Mouse (Mus musculus): ENCODE measurements around the gene Pcbp4. TPM values are rescaled to one million over a fixed set of nuclear protein-coding genes. Genes with fewer than 3 reads are reported as not detected.

The Pcbp4 gene
- total RNA-seq (2021), result 10 to 100 TPM; 54.2 to 68.2 TPM
- long read RNA-seq, experiment 1, transcript Pcbp4-201 (13 exons, 2,035 nt), result major isoform, 73 of 101 reads
- long read RNA-seq, experiment 1, partial matches to known transcripts, result 7 of 101 reads
- long read RNA-seq, experiment 1, other reads (novel, unspliced or antisense), result 21 of 101 reads
- long read RNA-seq, experiment 2, transcript Pcbp4-201 (13 exons, 2,035 nt), result major isoform, 94 of 127 reads
- long read RNA-seq, experiment 2, partial matches to known transcripts, result 16 of 127 reads
- long read RNA-seq, experiment 2, other reads (novel, unspliced or antisense), result 17 of 127 reads

DNA sequence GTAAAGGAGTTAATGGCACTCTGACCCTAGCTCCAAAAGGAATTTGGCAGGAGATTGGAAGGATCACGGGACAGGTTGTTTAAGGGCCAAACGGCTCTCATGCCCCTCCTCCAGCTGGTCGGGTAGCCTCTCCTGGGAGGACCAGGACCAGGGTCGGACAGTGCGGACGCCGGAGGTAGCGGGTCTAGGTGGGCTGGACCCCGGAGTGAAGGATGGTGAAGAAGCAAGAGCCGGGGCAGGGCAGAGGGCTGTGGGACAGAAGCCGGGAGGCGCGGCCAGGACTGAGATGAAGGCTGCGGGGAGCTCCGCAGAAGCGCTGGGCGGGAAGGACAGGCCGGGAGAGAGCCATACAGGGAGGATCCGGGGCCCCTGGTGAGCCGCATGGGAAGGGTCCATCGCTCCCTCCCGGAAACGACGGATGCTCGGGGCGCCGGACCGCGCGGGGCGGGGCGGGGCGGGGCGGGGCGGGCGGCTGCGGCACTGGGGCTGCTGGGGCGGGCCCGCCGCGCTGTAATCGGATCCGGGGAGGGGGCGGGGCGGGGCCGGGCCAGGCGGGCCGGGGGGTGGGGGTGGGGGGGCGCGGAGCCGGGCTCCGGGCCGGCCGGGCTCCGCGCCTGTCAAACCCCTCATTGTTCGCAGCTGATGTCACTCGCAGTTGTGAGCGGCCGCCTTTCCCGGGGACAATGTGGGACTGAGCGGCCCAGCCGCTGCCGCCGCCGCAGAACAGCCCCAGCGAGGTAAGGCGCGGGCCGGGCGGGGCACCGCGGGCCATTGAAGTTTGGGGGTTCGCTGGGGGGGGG is at the start of gene Pcbp4:
Gene Pcbp4, plus strand, starts transcription at position 21 of the 800 bp plus-strand sequence.
- peak; percentile 63 for DNase-seq

DNA sequence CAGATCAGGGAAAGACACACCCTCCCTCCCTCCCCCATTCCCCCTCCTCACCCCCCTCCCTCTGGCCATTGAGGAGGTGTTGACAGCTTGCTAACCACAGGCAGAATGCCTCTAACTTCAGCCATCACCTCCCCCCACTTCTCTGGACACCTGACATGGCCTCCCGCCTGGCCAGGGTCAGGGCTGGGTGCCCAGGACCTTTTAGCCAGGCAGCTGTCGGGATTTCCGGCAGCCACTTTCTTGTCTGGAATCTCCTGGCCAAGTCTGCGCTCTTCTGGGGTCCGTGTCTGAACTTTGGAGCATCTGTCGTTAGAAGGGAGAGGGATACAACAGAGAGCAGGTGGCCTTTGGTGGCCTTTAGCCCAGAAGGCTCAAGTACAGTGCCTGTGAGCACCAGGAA is 47.8 kb upstream of the Pcbp4 start:
- peak; percentile 71 for DNase-seq

DNA sequence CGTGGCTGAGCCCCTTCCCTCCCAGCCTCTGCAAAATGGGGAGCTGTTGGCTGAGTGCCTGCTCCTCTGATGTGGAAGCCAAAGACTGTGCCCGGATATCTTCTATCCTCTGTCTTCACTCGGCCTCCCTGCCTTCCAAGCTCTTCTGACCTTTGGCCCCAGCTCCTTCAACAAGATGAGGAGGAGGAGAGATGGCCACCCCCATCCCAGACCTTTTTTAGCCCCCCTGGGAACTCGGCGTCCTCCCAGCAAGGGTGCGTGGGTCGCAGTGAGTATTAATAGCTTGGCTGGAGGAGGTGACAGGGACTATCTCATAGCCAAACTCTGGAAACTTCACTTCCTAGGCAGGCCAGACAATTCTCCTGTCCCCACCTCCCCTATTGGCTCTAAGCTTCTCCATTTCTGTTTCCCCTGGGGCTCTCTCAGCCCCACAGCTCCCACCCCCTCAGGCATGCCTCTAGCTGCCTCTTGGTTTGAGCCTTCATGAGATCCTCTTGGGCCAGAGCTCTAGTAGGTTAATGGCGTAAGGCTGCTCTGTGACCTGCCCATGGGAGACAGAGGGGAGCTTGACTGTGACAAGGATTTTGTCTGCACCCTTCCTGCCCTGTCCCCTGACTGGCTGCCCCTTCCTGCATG is 46.5 kb upstream of the Pcbp4 start:
- no peak for DNase-seq

DNA sequence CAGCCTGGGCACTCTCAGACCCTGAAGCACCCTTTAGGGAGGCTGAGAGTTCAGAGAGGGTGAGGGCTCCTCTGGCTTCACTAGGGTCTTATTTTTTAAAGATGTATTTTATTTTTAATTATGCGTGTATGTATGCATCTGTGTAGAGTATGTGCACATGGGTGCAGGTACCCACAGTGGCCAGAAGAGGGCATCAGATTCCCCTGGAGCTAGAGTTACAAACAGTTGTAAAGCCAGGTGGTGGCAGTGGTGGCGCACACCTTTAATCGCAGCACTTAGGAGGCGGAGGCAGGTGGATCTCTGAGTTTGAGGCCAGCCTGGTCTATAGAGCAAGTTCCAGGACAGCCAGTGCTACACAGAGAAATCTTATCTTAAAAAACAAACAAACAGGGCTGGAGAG is 44.0 kb upstream of the Pcbp4 start:
- DNase-seq, result no peak

DNA sequence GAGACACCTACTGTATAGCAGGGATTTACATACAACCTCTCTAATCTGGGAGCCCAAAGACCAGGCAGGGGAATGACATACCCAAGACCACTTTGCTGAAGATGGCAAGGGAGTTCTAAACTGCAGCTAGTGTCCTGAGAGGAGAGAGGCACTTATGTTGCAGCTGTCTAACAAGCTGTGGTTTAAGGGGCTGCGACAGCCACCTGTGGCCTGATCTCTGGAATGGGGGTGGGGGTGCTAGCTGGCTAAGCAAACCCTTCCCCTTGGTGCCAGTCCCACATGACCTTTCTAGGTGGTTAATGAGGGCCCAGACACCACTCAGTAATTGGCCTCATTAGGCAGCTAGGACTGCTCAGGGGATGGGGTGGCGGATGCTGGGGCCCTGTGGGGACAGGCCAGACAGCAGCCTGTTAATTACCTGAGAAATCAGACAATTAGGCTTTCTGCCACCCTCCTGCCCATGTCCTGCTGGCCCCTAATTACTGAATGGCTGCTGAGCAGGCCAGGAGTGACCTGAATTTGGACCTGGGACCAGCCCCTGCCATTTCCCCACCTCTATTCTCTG is 42.9 kb upstream of the Pcbp4 start:
- no peak for DNase-seq

DNA sequence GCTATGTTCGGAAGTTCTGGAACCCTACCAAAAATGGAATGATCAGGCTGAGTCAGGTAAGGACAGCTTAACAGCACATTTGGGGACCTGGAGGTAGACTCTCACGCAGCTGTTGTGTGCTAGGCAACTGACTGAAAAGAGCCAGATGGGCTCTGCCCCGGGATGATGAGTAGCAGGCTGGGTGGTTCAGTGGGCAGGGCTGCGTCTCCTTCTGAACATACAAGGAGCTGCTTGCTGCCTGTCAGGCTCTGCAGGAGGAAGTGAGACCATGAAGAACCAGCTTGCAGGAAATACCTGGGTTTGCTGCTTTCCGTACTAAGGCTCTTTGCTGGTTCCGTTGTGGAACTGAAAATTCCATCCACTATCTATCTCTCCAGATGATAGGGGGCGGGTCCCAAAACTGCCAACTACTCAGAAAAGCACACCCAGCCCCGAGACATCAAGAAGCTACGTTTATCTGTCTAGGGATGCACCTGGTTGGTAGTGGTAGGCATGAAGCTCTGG is 41.9 kb upstream of the Pcbp4 start:
- DNase-seq, result no peak

DNA sequence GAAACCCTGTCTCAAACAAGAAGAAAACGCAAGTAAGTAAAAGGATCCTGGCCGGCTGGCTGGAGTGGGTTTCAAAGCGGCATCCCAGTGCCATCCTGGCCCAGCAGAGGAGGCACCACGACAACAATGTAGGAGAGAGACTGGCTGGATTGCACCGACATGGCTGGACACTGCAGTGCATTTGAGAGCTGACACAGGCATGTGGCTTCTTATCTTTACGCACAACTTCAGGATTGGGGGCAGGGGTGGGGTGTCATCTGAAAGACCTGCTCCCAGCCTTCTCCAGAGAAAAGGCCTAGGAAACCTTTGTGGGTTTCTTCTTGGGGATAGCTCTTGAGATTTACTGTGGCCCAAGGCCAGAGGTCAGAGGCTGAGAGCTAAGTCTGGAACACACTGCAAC is 41.4 kb upstream of the Pcbp4 start:
- DNase-seq, result no peak

DNA sequence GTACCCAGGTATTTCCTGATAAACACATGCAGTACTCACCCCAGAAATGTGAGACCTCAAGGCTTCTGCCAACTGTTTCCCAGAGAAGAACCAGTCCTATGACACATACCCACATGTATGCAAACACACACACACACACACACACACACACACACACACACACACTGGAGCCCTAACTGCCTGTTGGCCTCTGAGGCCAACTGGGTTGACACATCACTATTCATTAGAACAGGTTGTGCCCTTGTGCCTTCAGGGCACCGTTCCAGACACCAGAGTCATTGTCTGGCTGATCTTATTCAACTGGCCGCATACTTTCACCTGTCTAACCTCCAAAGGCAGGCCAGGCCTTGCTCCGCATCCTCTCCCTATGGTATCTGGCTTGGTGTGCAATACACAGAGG is 40.9 kb upstream of the Pcbp4 start:
- DNase-seq, result no peak

DNA sequence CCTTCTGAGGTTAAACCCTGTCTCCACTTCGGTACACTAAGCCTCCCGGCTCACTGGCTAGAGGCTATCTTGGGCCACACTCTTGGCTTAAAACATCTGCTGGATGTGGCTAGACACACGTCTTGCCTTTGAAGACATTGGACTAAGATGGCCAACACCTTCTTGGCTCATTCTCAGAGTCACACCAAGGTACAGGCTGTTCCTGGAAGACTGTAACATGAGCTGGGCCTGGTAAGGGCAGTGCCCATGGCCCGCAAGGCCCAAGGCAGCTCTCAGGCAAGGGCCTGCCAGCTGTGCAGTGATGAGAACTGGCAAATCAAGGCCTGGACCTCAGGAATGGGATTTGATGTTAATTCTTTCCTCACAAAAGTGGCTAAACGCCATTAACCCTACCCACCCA is 39.5 kb upstream of the Pcbp4 start:
- no peak for DNase-seq

DNA sequence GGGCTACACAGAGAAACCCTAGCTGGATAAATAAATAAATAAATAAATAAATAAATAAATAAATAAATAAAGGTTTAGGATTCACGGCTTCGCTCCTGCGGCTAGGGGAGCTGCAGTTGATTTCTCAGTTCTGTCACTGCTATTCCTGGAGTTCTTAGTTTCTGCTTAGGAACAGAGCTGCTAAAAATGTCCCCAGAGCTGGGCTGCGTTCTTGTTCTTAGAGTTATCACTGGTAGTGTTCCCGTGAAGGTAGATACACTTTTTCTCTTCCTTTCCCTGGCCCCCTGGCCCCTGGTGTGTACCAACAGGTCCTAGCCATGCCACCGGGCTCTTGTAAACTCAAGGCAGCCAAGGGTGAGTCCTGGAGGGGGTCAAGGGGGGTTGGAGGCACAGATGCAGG is 36.3 kb upstream of the Pcbp4 start:
- no peak for DNase-seq

DNA sequence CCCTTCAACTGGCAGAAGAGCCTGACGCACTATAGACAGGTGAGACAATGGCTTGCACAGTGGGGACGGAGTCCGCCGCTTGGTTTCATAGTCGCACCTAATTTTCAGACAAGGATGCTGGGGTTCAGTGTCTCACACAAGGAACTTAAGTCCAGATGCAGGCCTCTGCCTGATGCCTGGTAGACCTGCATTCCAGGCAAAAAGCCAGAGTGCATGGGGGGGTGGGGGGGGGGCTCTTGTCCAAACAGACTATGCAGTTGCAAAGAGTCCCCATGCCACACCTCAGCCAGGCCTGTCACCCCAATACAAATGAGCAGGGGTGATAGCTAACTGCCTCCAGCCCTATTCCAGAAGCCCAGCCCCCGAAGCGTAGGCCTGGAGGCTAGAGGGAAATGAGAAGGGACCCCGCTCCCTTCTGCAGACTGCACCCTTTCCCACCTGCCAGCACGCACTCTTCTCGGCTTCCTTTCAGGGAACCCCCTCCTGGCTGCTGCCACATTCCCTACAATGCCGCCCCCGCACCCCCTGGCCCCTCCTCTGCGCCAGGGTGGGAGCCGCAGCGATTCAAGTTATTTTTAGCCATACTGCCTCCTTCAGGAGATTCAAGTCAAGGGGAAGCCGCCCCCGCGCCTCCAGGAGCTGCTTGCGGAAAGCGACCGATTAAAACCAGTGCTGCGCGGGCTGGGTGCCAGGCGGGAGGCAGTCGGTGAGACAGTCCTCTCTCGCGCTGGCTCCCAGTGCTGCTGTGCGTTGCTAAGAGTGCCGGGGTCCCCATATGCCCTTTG is 35.1 kb upstream of the Pcbp4 start:
- peak; percentile 86 for DNase-seq

DNA sequence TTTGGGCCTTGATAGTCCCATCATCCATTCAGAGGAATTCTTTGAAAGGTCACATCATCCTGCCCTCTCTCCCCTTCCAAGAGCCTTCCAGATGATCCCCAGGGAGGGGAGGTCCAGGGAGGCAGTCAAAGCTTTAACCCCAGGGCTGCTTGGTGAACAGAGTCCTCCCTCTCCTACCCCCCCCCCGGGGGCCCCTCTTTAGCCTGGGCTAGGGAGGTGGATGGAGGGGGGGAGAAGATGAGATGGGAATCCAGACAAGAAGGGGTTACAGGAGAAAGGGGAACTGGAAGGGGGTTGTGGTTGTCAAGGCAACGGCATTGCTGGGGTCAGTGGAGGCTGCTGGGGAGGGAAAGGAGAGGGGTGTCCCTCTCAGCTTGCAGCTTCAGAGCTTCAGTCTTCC is 32.5 kb upstream of the Pcbp4 start:
- DNase-seq, result no peak

DNA sequence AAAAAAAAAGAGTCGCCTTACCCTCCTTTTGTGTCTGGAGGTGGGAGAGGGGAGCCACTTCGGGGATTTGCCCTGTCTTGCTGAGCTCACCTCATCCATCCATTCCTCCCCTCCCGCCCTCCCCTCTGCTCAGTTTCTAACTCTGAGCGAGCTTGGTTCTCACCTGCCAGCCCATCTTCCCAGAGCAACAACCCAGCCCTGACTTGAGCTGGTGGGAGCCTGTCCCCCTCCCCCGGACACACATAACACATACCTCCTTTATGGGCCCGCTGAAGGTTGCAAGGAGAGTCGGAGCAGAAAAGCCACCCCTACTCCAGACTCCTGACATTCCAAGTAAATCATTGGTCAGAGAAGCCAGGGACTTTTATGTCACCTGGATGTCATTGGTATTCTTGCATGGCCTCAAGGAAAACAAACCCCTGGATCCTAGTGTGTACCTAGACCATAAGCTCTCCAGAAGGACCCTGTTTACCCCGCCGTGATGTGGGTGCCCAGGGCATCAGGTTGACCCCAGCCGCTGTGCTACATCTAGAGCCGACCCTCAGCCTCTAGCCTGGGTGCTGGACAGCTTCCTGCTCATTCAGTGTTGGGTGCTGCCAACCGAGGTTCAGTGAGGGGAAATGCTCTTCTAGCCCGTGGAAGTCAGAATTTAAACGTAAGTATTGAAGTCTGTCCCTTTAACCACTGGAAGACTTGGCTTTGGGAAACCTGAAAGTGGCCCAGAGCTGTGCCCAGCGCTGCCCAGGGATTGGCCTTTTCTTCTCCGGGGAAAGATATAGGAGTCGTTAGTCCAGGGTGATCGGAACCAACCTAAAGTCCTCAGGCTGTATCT is 31.8 kb upstream of the Pcbp4 start:
- DNase-seq, result no peak

DNA sequence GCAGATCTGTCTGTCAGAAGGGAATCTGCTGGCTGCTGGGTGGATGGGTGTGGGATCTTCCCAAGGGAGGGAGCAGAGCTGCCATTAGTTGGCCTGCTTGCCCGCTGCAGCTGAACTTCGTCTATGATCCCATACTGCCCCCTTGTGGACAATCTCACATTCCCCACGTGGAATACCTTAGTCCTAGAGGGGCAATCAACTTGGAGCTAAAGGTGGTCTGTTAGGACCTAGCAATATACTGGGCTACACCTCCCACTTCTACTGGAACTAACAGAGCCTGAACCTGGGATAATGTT is 31.3 kb upstream of the Pcbp4 start:
- peak; percentile 83 for DNase-seq

DNA sequence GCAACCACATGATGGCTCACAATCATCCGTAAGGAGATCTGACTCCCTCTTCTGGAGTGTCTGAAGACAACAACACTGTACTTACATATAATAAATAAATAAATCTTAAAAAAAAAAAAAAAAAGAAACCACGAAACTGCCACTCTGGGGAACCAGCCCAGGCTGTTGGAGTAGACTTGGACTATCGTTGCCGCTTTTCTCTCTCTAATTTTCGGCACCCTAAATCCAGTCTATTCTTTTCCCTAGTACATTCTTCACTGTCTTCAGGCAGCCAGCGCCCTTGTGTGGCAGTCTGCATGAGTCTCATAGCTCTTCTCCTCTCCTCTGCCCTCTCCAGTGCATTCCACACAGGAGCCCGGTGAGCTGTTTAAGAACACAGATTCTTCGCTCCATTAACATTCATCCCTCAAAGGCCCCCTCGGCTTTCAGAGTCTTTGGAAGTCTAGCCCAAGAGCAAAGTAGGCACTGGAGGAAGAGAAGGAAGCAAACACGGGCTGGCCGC is 24.3 kb upstream of the Pcbp4 start:
- no peak for DNase-seq

DNA sequence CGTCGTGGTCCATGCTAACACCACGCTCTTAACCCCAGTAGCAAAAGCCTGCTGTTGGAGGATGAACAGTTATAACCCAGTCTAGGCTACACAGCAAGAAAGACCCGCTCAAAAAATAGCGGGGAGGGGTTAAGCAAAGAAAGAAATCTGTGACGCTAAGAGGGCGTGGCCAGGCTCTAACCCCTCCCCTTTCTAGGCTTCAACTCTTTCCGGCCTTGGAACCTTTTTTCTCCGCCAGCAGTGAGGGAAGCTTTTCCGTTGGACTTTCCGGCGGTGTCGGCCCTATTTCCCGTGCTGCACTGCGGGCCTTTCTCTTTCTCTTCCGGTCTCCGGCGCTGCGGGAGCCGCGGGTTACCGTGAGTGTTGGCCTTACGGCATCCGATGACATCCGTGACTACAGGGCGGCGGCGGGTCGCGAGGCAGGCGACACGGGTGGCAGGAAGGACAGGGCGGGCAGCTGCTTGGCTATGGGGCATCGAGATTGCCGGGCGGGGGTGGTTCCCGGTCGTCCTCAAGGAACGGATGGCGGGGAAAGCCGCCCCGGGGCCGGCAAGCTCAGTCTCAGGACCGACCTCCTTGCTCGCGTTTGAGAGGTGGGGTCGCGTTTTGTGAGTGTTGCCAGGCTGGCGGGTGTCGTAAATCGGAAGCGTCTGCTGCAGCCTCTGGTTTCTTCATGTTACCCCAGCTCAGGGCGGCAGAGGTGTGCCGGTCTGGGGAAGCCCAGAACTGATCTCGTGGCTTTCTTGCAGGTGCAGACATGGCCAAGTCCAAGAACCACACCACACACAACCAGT is 23.7 kb upstream of the Pcbp4 start, which contains the start of gene Rpl29:
Gene Rpl29, plus strand, starts transcription at position 234 of the 794 bp plus-strand sequence.
- peak; percentile 93 for DNase-seq

DNA sequence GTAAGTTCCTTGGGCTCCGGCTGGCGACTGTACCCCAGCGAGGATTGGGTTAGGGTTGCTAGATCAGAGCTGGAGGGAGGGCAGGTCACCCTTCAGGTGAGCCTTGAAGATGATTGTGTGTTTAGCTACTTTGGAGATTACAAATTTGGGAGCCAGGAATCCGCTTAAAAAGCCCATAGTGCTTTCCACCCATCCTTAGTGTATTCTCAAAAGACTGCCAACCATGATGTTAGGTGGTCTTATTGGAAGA is 23.2 kb upstream of the Pcbp4 start:
- no peak for DNase-seq

DNA sequence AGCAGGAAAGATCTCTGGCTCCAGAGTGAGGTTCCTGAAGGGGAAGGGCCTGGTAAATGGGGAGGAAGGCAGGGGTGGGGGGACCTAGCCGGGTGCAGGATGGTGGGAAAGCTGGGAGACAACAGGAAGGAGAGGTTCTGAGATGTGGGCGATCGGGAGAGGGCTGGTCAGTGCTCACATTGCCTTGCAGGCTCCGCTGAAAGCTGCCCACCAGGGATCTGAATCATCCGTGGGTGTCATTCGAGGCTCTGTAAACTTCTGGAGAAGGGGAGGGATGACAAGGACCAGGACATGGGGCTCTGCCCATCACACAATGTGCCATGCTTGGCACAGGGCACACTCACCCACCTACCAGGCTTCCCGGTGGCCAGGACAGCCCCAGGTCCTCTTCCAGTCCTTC is 19.7 kb upstream of the Pcbp4 start:
- DNase-seq, result no peak

DNA sequence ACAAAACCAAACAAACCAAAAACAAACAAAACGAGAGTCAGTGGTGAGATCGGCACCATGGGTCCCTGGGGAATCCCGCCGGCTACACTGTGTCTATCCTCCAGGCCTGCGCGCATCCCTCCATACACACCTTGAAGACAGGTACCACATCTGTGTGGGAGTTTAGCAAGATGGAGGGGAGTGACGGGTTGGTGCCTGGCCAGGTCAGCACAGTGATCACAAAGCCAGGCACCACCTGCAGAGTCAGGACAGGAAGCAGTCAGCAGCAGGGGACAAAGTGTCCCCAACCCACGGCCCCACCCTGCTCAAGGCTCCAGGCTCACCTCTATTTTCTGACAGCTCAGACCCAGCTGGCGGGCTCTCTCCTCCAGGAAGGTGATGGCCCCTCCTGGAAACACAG is 16.5 kb upstream of the Pcbp4 start:
- no peak for DNase-seq

DNA sequence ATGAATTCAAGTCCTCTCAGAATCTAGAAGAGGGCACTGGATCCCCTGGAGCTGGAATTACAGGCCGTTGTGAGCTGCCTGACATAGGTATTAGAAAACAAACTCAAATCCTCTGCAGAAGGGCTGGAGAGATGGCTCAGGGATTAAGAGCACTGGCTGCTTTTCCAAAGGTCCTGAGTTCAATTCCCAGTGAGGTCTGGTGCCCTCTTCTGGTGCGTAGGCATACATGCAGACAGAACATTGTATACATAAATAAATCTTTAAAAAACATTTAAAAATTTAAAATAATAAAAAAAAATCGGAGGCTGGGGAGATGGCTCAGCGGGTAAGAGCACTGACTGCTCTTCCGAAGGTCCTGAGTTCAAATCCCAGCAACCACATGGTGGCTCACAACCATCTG is 10.4 kb upstream of the Pcbp4 start:
- no peak for DNase-seq

DNA sequence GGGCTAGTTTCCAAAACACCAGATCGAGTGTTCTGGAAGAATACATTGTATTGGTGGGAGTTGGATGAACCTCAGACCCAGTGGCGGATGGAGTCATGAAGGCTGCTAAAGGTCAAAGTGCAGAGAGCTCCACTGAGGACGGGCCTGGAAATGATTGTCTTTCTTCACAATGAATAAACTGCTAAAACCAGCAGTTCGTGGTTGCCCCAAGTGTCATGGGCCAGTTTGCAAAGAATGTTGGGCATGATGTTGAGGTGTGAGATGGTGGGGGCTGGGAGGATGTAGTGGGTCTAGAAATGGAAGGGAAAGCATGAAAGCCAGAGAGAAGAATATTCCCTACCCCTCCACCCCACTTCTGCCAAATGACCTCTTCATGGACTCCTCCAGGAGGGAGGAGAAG is 8.3 kb upstream of the Pcbp4 start:
- no peak for DNase-seq

Measured in gastrocnemius, postnatal 10 days (tissue).